Mouse (Mus musculus) embryo, embryonic 10.5 days (tissue): ENCODE data around the gene Rnase4.

Source experiments
- DNase-seq: peaks from one replicate; pipeline ENCODE4 v3.0.0-alpha.2; 2015; ENCODE audit warnings: low spot score

Rnase4 gene

GRCm38 (mm10) chr14:51090921-51091900, at the start of gene Rnase4, which contains the start of gene Ang:
Gene Rnase4, plus strand, starts transcription at chr14:51091077.
Gene Ang, plus strand, starts transcription at chr14:51091150.
- DNase-seq = peak; percentile 62

GRCm38 (mm10) chr14:51041769-51042168, 49.1 kb upstream of the Rnase4 start, which contains the start of gene Rnase9:
Gene Rnase9, minus strand, starts transcription at chr14:51041869.
- DNase-seq = no peak

- no peak for DNase-seq
Measured at GRCm38 (mm10) chr14:51047846-51048245, 43.0 kb upstream of the Rnase4 start.

DNA sequence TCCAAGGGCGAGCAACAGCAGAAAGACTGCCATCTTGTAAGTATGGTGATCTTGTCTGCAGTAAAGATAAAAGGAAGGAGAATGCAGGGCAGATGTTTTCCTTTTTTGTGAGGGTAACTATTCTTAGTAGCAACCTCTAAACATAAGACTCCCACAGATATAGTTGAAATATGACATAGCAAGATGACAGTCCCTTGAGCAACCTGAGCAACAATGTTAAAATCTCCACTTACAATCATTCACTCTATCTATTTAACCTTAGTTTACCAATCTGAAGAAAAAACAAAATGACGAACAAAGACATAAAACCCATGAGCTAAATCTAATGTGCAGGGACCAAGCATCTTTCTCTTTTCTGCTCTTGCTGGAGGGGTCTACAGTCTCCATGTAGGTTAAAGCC, 40.8 kb upstream of the Rnase4 start, which contains the start of gene Rnase11:
Gene Rnase11 (minus strand): TSS at position 101 of the 400 bp plus-strand sequence.
- no peak for DNase-seq

DNA sequence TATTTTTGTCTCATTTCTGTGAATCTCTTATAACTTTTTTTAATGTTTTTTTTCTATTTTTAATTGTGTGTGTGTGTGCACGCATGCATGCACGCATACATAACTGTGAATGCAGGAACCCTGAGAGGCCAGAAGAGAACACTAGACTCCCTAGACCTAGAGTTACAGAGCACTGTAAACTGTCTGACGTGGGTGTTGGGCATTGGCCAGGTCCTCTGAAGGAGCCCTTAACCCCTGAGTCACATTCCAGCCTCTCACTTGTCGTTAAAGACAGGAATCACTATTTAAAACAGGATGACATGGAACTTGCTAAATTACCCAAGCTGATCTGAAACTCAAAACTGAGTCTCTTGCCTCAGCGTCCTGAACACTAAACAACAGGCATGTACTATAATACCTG, 38.9 kb upstream of the Rnase4 start:
- no peak for DNase-seq

GRCm38 (mm10) chr14:51053176-51053575, 37.7 kb upstream of the Rnase4 start:
- no peak for DNase-seq

DNA sequence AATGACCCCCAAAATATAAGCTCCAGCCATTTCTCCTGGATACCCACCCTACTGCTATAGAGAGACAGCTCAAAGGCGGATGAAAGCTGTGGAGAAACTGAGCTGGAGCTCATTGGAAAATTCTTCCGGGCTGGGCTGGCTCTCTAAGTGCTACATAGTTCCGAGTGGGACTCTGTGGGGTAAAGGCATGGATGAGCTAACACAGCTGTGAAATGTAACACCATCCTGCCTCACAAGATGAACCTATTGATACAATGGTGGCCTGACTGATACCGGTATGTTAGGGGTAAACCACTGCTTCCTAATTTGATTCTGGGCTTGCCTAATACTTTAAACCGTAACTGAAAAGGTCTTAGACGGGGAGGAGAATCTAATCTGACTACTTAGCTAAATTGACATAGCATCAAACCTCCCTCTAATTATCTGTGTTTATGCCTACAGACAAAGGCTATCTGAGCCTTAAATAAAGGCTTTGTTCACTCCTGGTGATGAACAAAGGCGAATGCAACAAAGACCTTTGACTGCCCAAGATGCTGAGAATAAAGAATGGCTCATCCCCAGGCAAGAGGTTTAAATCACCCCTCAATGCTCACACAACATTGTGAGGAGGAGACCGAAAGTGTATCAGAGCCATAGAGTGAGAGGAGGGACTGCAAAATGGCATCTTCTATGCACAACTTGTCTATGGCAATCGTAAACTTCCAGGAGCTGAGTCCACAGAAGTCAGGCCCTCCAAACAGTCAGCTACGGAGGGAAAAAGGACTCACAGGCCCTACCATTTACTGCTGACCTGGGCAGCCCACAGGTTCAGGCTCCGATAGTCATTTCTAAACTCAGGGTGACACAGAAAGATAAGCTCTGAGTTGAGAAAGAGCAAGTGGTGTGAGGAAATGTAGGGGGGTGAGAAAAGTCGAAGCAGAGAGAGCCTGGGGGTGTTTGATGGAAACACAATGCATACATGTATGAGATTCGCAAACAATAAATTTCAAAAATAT, 36.3 kb upstream of the Rnase4 start:
- peak; percentile 37 for DNase-seq

GRCm38 (mm10) chr14:51057401-51057831, 33.5 kb upstream of the Rnase4 start, which contains the start of gene Rnase12:
Gene Rnase12, minus strand, starts transcription at chr14:51057661.
- DNase-seq = no peak

DNA sequence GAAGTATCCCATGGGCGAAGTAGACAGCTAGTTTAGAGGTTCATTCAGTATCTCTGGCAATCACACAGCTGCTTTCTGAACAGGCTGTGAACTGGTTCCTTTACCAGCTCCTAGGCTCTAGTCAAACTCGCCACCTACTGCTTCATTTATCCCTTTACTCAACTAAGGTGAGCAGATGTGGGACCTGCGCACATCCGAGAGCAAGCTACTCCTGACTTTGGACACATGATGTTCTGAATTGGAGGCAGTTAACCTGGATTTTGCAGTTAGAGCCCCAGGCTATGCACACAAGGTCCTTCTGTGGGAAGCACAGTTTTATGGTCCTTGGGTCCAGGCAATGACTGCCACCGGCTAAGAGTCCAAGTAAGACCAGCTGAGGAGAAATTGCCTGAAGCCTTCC, 30.1 kb upstream of the Rnase4 start:
- DNase-seq = no peak

GRCm38 (mm10) chr14:51068956-51069355, 21.9 kb upstream of the Rnase4 start:
- no peak for DNase-seq

DNA sequence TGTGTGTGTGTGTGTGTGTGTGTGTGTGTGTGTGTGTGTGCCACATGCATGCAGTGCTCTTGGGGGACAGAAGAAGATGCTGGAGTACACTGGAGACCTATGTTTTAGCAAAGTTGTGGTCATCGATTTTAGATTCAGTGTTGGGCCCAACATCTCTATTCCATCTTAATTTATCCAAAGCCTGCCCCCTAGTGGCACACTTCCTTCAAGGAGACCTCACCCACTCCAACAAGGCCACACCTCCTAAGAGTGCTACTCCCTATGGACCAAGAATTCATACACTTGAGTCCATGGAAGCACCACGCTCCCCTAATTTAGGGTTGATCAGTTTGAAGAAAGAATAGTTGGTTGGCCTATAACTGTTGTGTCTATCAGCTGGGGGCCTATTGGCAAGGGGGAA, 21.3 kb upstream of the Rnase4 start:
- peak; percentile 68 for DNase-seq

DNA sequence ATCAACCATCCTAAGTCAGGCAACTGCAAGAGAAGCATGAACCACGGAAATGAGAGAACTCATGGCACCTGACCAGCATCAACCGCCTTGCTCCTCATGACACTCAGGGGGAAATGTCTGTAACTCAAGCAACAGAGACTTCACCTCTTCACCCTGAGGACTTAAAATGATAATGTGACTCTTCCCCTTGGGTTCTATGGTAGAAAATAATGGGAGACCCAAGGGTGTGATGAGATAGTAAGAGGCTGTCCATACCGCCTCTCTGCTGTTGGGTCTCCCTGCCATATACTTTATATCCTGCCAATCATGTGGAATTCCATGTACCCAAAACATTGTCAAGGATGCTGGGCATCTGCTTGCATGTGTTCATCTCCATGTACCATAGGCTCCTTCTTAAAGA, 16.5 kb upstream of the Rnase4 start, which contains the start of gene Olfr750:
Gene Olfr750 (minus strand): TSS at position 101 of the 400 bp plus-strand sequence.
- DNase-seq = no peak

GRCm38 (mm10) chr14:51079180-51079579, 11.7 kb upstream of the Rnase4 start:
- DNase-seq = no peak

GRCm38 (mm10) chr14:51081035-51081434, 9.8 kb upstream of the Rnase4 start:
- no peak for DNase-seq

- peak; percentile 91 for DNase-seq
Measured at GRCm38 (mm10) chr14:51082599-51083581, 8.0 kb upstream of the Rnase4 start.

- peak; percentile 20 for DNase-seq
Measured at GRCm38 (mm10) chr14:51083805-51084204, 7.1 kb upstream of the Rnase4 start.

DNA sequence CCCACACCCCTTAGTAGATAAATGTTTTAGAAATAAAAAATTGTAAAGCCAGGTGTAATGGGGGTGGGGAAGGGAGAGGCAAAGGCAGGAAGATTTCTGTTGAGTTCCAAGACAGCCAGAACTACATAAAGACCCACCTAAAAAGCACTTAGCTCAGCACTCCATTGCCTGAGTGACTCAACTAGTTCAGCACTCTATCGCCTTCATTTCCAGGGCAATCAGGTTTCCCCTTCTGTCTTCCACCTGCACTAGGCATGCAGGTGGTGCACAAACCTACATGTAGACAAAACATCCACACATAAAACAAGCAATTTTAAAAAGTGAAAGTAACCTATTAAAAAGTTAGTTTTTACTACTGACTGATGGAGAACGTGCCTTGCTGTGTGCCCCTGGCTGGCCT, 5.8 kb upstream of the Rnase4 start:
- no peak for DNase-seq

DNA sequence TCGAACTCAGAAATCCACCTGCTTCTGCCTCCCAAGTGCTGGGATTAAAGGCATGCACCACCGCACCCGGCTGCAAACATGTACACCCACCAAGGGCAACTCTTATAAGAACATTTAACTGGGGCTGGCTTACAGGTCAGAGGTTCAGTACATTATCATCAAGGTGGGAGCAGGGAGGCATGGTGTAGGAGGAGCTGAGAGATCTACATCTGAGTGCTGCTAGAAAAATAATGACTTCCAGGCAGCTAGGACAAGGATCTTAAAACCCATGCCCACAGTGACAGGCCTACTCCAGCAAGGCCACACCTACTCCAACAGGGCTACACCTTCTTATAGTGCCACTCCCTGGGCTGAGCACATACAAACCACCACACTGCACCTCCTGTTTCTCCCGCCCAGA, 5.0 kb upstream of the Rnase4 start:
- no peak for DNase-seq

DNA sequence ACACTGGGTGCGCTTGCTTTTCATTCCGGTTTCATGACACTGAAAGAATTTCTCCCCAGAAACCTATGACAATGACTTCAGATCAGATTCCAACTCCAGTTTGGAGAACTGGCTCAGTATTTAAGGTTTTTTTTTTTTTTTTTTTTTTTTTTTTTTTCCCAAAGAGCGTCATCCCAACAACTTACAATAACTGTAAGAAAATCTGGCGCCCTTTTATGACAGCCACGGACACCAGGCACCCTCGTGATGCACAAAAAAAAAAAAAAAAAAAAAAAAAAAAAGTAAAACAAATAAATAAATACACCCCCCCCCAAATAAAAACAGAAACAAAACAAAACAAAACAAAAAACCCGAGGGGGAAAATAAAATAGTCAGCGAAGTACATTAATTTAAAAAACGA, 3.1 kb upstream of the Rnase4 start:
- DNase-seq = peak; percentile 50

DNA sequence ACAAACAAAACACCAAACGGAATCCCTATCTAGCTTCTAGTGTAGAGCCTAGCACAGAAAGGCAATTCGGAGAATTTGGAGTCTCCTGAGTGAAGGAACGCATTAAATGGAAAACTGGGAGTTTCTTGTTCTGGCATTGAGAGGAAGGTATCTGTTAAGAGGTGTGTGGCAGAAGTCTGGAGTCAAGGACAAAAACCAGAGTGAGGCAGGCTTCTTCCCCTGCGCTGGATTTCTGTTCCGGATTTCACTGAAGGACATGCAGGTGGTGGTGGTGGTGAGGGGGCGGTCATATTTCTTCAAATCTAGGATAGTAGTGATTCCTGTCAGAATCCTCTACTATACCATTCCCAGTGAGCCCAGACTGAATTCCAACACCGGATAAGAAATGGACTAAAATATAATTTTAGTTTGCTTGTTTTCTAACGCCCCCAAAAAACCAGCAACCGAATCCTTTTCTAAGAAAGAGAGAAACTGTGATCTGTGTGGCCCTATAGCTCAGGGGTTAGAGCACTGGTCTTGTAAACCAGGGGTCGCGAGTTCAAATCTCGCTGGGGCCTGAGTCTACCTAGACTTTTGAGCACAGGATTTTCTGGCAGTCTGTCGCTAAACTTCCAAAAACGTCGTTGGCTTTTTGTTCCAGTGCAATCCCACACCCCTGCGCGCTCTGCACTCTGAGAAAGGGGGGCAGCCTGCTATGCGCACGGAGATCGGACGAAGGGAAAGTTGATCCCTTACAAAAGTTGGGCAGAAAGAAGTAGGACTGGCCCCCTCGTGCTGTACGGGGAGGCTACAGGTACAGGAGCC, 2.5 kb upstream of the Rnase4 start:
- DNase-seq = peak; percentile 93
